Mouse (Mus musculus): Measurements from ENCODE around the gene Pigo. TPM values are rescaled to one million over a fixed set of nuclear protein-coding genes. Genes with fewer than 3 reads are reported as not detected.

The Pigo gene
- polyA plus RNA-seq, 1 experiment from 2014 or later, result 17.3 TPM

DNA sequence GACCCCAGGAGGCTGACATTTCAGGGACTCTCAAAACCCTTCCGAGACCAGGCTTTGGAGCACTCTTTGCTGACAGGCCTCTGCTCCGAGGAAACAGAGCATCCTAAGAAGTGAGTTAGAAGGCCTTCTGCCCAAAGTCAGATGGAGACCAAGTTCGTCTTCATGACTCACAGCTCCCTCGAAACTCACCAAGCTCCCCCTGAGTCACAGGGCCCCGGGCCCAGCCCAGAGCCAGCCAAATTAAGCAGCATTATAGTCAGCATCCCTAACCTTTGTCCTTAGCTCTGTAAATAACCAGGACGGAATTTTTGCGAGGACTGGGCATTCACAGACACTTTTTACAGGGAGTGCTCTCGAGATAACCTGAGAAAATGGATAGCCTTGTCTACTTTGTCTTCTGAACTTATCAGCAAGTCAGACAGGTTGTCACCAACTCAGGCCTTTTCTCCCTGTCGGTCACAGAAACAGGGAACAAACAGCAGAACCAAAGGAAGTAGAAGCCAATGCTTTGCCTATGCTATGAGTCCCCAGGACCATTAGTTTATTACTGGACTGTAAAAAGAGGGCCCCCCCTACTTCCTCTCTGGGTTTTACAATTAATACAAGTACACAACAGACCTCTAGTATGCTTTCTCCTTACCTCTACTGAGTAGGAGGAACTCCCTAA is 15.4 kb upstream of the Pigo start:
- Histone ChIP-seq H3K4me1 (ENCODE audit: control insufficient read depth, insufficient read depth, low read length) (peaks cover 9% of the 10 kb centered on the region; the same call in 1 of the 2 replicates), H3K4me2 (ENCODE audit: low read depth, low read length) (no peak overlapping the region), H3K27ac (replicated peaks; ENCODE audit: low read depth, low read length) (no peak overlapping the region), H3K27me3 (ENCODE audit: control insufficient read depth, insufficient read depth, low read length) (no peaks in the 10 kb centered on the region), H3K9ac (replicated peaks; ENCODE audit: low read length) (no peak overlapping the region; the same call in 1 of the 2 replicates), H3K4me3 (ENCODE audit: low read depth, low read length) (no peak overlapping the region), H3K9me3 (replicated peaks; ENCODE audit: control insufficient read depth, low read length) (no peaks in the 10 kb centered on the region), H3K36me3 (replicated peaks; ENCODE audit: control insufficient read depth, insufficient read depth, low read depth, low read length) (no peaks in the 10 kb centered on the region)
- 73% methylated on average over 9 of the region's 9 CpGs for WGBS
- ATAC-seq (replicated peaks; ENCODE audit: insufficient number of reproducible peaks, low FRiP score, low TSS enrichment, low read depth) (no peak), DNase-seq (ENCODE audit: low spot score) (no peak)

DNA sequence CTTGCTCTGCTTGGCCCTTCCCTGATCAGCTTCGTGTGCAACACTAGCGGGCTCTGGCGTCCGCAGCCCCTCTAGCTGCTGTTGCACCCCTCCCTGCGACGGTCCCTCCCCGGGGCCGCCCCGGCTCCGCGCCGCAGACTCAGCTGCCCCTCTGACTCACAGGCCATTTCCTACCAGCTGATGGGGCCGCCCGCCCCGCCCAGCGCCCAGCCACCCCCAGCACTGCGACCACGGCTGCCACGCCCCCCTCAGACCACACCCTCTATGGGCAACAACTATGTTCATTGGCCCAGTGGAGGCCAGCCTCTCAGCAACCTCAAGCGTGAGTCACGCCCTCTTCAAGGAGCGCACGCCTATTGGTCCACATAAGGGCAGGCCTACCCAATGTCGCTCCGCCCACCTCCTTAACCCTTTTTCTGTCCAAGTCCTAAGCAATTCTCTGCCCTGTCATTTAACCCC is 14.5 kb upstream of the Pigo start:
- H3K9me3 ChIP-seq (replicated peaks; ENCODE audit: control insufficient read depth, low read length), result no peaks in the 10 kb centered on the region
- no peaks in the 10 kb centered on the region for H3K27me3 ChIP-seq (ENCODE audit: control insufficient read depth, insufficient read depth, low read length)
- peak overlapping the region; percentile 78 for H3K9ac ChIP-seq (replicated peaks; ENCODE audit: low read length)
- H3K4me2 ChIP-seq (ENCODE audit: low read depth, low read length), result peak overlapping the region; percentile 90
- peak overlapping the region; percentile 65 for H3K4me3 ChIP-seq (ENCODE audit: low read depth, low read length)
- H3K4me1 ChIP-seq (ENCODE audit: control insufficient read depth, insufficient read depth, low read length), result peaks cover 9% of the 10 kb centered on the region; the same call in 1 of the 2 replicates
- no peaks in the 10 kb centered on the region for H3K36me3 ChIP-seq (replicated peaks; ENCODE audit: control insufficient read depth, insufficient read depth, low read depth, low read length)
- DNase-seq (ENCODE audit: low spot score) (peak; percentile 97), ATAC-seq (replicated peaks; ENCODE audit: insufficient number of reproducible peaks, low FRiP score, low TSS enrichment, low read depth) (peak; percentile 94)
- 1% methylated on average over 25 of the region's 25 CpGs for WGBS
- peak overlapping the region; percentile 62 for H3K27ac ChIP-seq (replicated peaks; ENCODE audit: low read depth, low read length)

DNA sequence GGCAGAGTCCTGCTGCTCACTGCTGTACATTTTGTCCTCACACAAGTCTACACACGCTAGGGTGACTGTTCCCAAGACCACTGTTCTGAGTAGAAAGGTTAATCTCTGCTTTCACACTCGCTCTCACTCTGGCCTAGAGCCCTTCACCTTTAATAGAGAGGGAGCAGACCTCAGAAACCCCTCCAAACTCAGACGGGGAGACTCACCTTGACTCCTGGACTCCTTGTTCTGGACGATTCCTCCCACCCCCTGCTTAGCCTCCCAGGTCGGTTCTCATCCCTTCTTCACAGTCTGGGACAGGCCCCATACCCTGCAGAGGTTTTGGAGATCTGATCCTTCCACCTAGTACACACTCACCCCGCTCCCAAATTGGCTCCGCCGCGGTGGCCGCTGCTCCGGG is 14.0 kb upstream of the Pigo start:
- Histone ChIP-seq H3K36me3 (replicated peaks; ENCODE audit: control insufficient read depth, insufficient read depth, low read depth, low read length) (no peaks in the 10 kb centered on the region), H3K4me3 (ENCODE audit: low read depth, low read length) (peak overlapping the region; percentile 65), H3K27me3 (ENCODE audit: control insufficient read depth, insufficient read depth, low read length) (no peaks in the 10 kb centered on the region), H3K9me3 (replicated peaks; ENCODE audit: control insufficient read depth, low read length) (no peaks in the 10 kb centered on the region), H3K4me2 (ENCODE audit: low read depth, low read length) (peak overlapping the region; percentile 90), H3K9ac (replicated peaks; ENCODE audit: low read length) (peak overlapping the region; percentile 78), H3K4me1 (ENCODE audit: control insufficient read depth, insufficient read depth, low read length) (peaks cover 5% of the 10 kb centered on the region; the same call in 1 of the 2 replicates), H3K27ac (replicated peaks; ENCODE audit: low read depth, low read length) (peak overlapping the region; percentile 62)
- no peak for DNase-seq (ENCODE audit: low spot score)
- 1% methylated on average over 11 of the region's 11 CpGs for WGBS
- 0 out of 2 replicates have a peak, but pooled peaks have one; percentile 1 for ATAC-seq (replicated peaks; ENCODE audit: insufficient number of reproducible peaks, low FRiP score, low TSS enrichment, low read depth)

DNA sequence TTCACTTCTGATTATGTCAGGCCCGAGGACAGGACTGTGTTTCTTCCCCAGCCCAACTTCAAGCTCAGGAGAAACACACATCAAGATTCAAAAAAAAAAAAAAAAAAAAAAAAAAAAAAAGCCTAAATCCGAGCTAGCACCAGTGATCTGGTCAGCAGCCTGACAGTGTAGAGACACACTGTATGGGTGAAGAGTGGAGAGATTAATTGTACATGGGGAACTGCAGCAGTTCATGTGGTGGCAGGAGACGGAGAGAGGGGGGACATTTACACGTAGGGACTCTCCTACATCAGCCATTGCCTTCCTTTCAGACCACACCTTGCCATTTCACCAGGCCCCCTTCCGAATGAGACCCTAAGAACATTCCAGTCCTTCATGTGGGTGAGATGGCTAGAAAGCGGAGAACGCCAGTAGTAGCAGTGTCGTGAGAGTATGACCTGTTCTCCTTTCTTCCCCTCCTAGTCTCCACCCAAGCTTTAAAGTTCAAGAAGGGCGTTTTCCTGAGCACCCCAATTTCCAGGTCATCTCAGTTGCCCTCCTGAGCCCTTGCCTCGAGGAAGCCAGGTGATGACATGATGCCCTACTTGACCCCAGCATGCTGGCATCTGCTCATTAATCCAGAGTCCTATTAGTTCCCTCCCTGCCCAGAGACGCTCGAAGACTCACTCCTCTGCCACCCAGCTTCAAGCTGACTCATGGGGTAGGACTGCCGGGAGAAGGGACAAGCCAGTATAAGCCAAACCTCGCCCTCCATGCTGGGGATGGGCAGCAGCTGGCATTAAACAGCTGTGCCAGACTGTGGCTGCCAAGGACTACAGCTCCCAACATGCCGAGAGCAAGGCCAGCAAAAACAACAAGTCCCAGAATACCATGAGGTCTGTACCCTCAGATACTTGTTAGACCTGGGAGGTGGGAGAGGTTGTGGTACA is 13.2 kb upstream of the Pigo start:
- no peaks in the 10 kb centered on the region for H3K9me3 ChIP-seq (replicated peaks; ENCODE audit: control insufficient read depth, low read length)
- peaks cover 4% of the 10 kb centered on the region; the same call in 1 of the 2 replicates for H3K4me1 ChIP-seq (ENCODE audit: control insufficient read depth, insufficient read depth, low read length)
- DNase-seq (ENCODE audit: low spot score), result no peak
- ATAC-seq (replicated peaks; ENCODE audit: insufficient number of reproducible peaks, low FRiP score, low TSS enrichment, low read depth), result no peak
- H3K4me2 ChIP-seq (ENCODE audit: low read depth, low read length), result peak overlapping the region; percentile 90
- H3K27me3 ChIP-seq (ENCODE audit: control insufficient read depth, insufficient read depth, low read length), result no peaks in the 10 kb centered on the region
- H3K9ac ChIP-seq (replicated peaks; ENCODE audit: low read length), result peak overlapping the region; percentile 78
- no peaks in the 10 kb centered on the region for H3K36me3 ChIP-seq (replicated peaks; ENCODE audit: control insufficient read depth, insufficient read depth, low read depth, low read length)
- 58% methylated on average over 15 of the region's 15 CpGs for WGBS
- H3K4me3 ChIP-seq (ENCODE audit: low read depth, low read length), result peak overlapping the region; percentile 65
- no peak overlapping the region for H3K27ac ChIP-seq (replicated peaks; ENCODE audit: low read depth, low read length)

DNA sequence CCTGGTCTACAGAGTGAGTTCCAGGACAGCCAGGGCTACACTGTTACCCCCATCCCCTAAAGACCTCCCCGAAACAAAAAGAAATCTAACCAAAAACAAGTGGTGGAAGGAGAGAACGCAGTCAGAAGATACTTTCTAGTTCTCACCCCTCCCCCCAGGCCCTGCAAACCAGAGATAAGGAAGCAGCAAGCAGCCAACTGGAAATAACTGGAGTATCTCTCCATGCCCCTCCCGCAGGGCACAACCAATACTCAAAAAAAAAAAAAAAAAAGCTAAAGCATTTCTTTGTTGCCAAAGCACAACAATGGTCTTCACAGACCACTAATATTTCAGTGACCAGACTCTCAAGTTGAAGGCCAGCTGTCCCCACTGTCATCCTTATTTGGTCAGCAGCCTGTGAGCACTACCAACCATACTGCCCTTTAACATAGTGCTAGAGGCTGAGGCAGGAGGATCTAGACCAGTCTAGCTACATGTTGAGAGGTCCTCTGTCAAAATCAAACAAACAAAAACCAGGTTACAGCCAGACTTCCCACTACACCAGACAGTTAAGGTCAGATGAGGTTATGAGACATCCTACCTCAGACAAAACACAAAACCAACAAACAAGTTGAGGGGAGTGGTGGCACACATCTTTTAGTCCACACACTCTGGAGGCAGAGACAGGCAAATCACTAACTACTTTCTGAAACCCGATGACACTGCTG is 12.4 kb upstream of the Pigo start:
- H3K36me3 ChIP-seq (replicated peaks; ENCODE audit: control insufficient read depth, insufficient read depth, low read depth, low read length), result no peaks in the 10 kb centered on the region
- H3K4me2 ChIP-seq (ENCODE audit: low read depth, low read length), result no peak overlapping the region
- ATAC-seq (replicated peaks; ENCODE audit: insufficient number of reproducible peaks, low FRiP score, low TSS enrichment, low read depth), result no peak
- peaks cover 4% of the 10 kb centered on the region; the same call in 1 of the 2 replicates for H3K4me1 ChIP-seq (ENCODE audit: control insufficient read depth, insufficient read depth, low read length)
- no peak overlapping the region for H3K27ac ChIP-seq (replicated peaks; ENCODE audit: low read depth, low read length)
- H3K27me3 ChIP-seq (ENCODE audit: control insufficient read depth, insufficient read depth, low read length), result no peaks in the 10 kb centered on the region
- 64% methylated on average over 4 of the region's 4 CpGs for WGBS
- no peak for DNase-seq (ENCODE audit: low spot score)
- H3K9ac ChIP-seq (replicated peaks; ENCODE audit: low read length), result no peak overlapping the region
- no peak overlapping the region for H3K4me3 ChIP-seq (ENCODE audit: low read depth, low read length)
- no peaks in the 10 kb centered on the region for H3K9me3 ChIP-seq (replicated peaks; ENCODE audit: control insufficient read depth, low read length)

DNA sequence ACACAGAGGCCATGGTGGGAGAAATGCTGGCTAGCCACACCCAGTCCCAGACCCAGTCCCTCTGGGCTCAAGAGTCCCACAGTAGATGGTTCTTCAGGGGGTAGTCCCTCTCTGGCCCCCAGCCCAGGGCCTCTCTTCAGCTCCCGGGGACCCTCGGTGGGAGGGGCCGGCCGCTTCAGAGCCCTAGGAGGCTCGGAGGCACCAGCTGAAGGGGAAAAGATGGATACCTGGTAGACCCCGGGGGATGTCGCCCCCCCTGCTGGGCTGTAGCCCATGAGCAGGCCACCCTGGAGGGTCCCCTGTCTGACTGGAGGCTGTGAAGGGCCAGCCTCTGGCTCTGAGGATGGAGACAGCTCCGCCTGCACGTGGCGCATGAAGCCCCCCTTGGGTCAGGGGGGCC is 10.7 kb upstream of the Pigo start:
- no peaks in the 10 kb centered on the region for H3K36me3 ChIP-seq (replicated peaks; ENCODE audit: control insufficient read depth, insufficient read depth, low read depth, low read length)
- peaks cover 4% of the 10 kb centered on the region; the same call in 1 of the 2 replicates for H3K4me1 ChIP-seq (ENCODE audit: control insufficient read depth, insufficient read depth, low read length)

DNA sequence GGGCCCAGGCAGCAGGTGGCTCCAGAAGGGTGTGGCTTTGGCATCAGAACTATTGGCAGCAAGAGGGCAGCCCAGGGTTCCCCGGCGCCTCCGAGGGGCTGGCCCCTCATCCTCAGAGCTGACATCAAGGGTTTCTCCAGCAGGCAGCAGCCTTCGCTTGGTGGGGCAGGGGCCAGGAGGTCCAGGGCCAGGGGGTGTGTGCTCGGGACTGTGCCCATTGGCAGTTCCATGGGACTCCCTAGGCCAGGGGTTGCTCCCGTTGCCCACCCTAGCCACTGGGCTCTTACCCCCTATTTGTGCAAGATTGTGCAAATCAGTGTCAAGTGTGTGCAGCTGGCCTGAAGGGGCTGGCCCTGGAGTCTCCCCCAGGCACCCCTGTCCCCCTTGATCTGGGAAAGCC is 10.2 kb upstream of the Pigo start:
- H3K4me3 ChIP-seq (ENCODE audit: low read depth, low read length), result no peak overlapping the region
- no peak for ATAC-seq (replicated peaks; ENCODE audit: insufficient number of reproducible peaks, low FRiP score, low TSS enrichment, low read depth)
- H3K27ac ChIP-seq (replicated peaks; ENCODE audit: low read depth, low read length), result no peak overlapping the region
- no peaks in the 10 kb centered on the region for H3K27me3 ChIP-seq (ENCODE audit: control insufficient read depth, insufficient read depth, low read length)
- peaks cover 4% of the 10 kb centered on the region; the same call in 1 of the 2 replicates for H3K4me1 ChIP-seq (ENCODE audit: control insufficient read depth, insufficient read depth, low read length)
- WGBS, result 85% methylated on average over 6 of the region's 6 CpGs
- H3K9me3 ChIP-seq (replicated peaks; ENCODE audit: control insufficient read depth, low read length), result no peaks in the 10 kb centered on the region
- H3K9ac ChIP-seq (replicated peaks; ENCODE audit: low read length), result no peak overlapping the region
- no peaks in the 10 kb centered on the region for H3K36me3 ChIP-seq (replicated peaks; ENCODE audit: control insufficient read depth, insufficient read depth, low read depth, low read length)
- DNase-seq (ENCODE audit: low spot score), result no peak
- no peak overlapping the region for H3K4me2 ChIP-seq (ENCODE audit: low read depth, low read length)

More for the DNA sequence above, 10.7 kb upstream of the Pigo start:
- DNase-seq (ENCODE audit: low spot score) (no peak), ATAC-seq (replicated peaks; ENCODE audit: insufficient number of reproducible peaks, low FRiP score, low TSS enrichment, low read depth) (no peak)
- H3K9ac ChIP-seq (replicated peaks; ENCODE audit: low read length), result no peak overlapping the region
- no peak overlapping the region for H3K4me2 ChIP-seq (ENCODE audit: low read depth, low read length)
- 86% methylated on average over 10 of the region's 10 CpGs for WGBS
- no peak overlapping the region; the same call in 1 of the 2 replicates for H3K4me3 ChIP-seq (ENCODE audit: low read depth, low read length)
- no peak overlapping the region for H3K27ac ChIP-seq (replicated peaks; ENCODE audit: low read depth, low read length)
- no peaks in the 10 kb centered on the region for H3K9me3 ChIP-seq (replicated peaks; ENCODE audit: control insufficient read depth, low read length)
- H3K27me3 ChIP-seq (ENCODE audit: control insufficient read depth, insufficient read depth, low read length), result no peaks in the 10 kb centered on the region

Data from embryonic facial prominence, embryonic 11.5 days (tissue).